ENCODE assay signal across 26 mouse cellular contexts in genomic region chr10:37157156-37157555, GRCm38 (mm10). TPM values are rescaled to one million over a fixed set of nuclear protein-coding genes. Genes with fewer than 3 reads are reported as not detected.
DNase-seq lines count a peak whose midpoint lies in the region; ATAC-seq and TF ChIP-seq lines count a peak whose summit lies in the region.
"Had no signal": no experiment of that assay in that cellular context is flagged by ENCODE, and none has a peak within 500 bp of the region (broad histone marks: within the 10 kb centered on the region; RNA-seq: fewer than 3 reads in every experiment).

No protein-coding gene starts in this region.

- ATAC-seq in monocyte, adult 5-6 weeks (replicated peaks; ENCODE audit: insufficient number of reproducible peaks, low FRiP score, low TSS enrichment, poor library complexity, severe bottlenecking), result no peak
- ATAC-seq: activated CD4-positive, CD25-positive, alpha-beta regulatory T cell, adult 4 months; forebrain, embryonic 14.5 days; hindbrain, embryonic 16.5 days; intestine, embryonic 16.5 days; liver, embryonic 12.5 days had no signal

- peak overlapping the region; percentile 40; the same call in 1 of the 2 replicates for H3K27ac ChIP-seq in embryonic fibroblast, embryonic 13.5 days (ENCODE audit: insufficient read depth, low read length)
- H3K27ac ChIP-seq: layer of hippocampus, adult 2 months; limb, embryonic 13.5 days; liver, embryonic 12.5 days; neural tube, embryonic 12.5 days had no signal

- TF ChIP-seq POLR2A in embryonic fibroblast, embryonic 13.5 days (IDR thresholded peaks at IDR 0.05; ENCODE audit: low read depth, low read length), result no peak

- peak; percentile 7 for DNase-seq in cerebellum, adult 9-11 months
- no peak for DNase-seq in cerebellum, adult 9-10 months
- peak; percentile 41 to 47 for DNase-seq in right cerebral cortex, postnatal 10 days (ENCODE audit: low spot score in 2 of 2)
- DNase-seq in right cerebral cortex, postnatal 25 days, result no peak
- DNase-seq in kidney, adult 8-10 months, result no peak
- DNase-seq: B cell, adult 2 months; cerebellum, adult 8-10 months; heart, adult 11 months; kidney, postnatal 25 days; lung, embryonic 14.5 days; midbrain, embryonic 14.5 days; retina, postnatal 1 day; right cerebral cortex, postnatal 4 days; thymus, adult 2 months; thymus, postnatal 4 days had no signal

- TF ChIP-seq CTCF in embryonic fibroblast, embryonic 13.5 days (IDR thresholded peaks at IDR 0.05; ENCODE audit: borderline replicate concordance, insufficient read depth, low read length), result no peak

- H3K4me1 ChIP-seq in embryonic fibroblast, embryonic 13.5 days (ENCODE audit: control insufficient read depth, insufficient read depth, low read length), result peaks cover 5% of the 10 kb centered on the region
- H3K4me1 ChIP-seq: limb, embryonic 13.5 days; liver, embryonic 12.5 days; neural tube, embryonic 12.5 days had no signal

- H3K4me3 ChIP-seq in embryonic fibroblast, embryonic 13.5 days (ENCODE audit: insufficient read depth, low read length), result no peak overlapping the region
- H3K4me3 ChIP-seq: layer of hippocampus, adult 2 months; limb, embryonic 13.5 days; liver, embryonic 12.5 days; neural tube, embryonic 12.5 days had no signal

RNA-seq across cellular contexts. Expression of gene Marcks, which starts 18.4 kb away (rescaled TPM):
- 291 and 633 TPM in 2 replicates for polyA plus RNA-seq in embryonic fibroblast, embryonic 13.5 days (2011; ENCODE audit: insufficient read length, low read depth, missing spikeins)
- 88.8 to 161 TPM (median 153 TPM) in 3 replicates for total RNA-seq in monocyte, adult 5-6 weeks (2017)
- polyA plus RNA-seq: G1E had no signal

Comparison
In these comparisons a context has a peak if more than half of its experiments do, and no peak if none do; other contexts are left out.
1. DNase-seq: peak in cerebellum, adult 9-11 months (single experiment) and right cerebral cortex, postnatal 10 days (2 of 2); none in cerebellum, adult 9-10 months (single experiment), right cerebral cortex, postnatal 25 days (single experiment) and kidney, adult 8-10 months (0 of 2).